Mouse (Mus musculus) thymus, postnatal 36 days (tissue): ENCODE measurements around the gene Kif2c.

Experiments used
- DNase-seq, 2 experiments: peaks; one replicate each; pipeline ENCODE4 v3.0.0; 2022; ENCODE audit warnings: mixed read lengths in 2 of 2

Gene Kif2c

DNA sequence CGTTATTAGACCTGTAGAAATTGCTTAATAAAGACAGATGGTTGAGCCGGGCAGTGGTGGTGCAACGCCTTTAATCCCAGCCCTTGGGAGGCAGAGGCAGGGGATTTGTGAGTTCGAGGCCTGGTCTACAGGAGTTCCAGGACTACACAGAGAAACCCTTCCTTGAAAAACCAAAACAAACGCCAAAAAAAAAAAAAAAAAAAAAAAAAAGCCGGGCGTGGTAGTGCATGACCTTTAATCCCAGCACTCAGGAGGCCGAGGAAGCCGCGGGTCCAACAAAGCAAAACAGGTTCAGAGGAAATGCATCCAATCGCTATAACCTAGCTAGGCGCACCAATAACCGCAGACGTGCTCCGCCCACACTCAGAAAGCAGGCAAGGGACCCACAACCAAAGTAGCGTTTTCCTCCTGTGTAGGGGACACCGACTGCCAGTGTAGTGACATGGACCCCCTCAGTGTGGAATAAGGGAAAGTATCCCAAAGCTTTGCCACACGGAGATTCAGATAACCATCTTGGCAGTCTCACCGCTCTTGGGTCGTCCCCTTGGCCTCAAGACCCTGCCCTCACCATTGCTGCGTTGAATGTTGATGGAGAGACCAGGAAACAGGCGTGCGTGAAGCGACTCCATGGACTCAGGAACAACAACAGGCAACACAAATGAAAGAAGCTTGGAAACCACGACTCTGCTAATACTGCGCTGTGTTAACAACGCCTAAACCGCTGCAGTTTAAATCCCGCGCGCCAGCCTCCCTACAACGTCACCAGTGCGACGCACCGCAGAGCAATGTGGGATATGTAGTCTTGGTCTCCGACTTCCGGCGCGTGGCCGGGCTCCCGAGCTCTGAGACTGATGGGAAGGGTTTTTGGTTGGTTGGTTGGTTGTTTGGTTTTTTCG, at the start of gene Kif2c:
Gene Kif2c (minus strand): TSS at position 777 of the 896 bp plus-strand sequence.
- peak; percentile 89 for DNase-seq

DNA sequence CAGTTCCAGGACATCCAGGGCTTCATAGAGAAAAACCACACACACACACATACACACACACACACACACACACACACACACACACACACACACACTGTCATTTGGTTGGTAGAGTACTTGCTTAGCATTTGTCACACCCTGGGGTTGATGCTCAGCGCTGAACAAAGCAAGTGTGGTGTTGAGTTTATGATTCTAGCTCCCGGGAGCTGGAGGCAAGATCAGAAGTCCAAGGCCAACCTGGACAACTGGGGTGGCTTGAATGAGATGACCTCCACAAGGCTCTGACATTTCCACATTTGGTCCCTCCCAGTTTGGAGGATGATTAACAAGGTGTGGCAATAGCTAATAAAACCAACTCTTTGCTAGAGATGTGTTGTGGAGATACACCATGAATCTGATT, 48.8 kb upstream of the Kif2c start:
- DNase-seq, result no peak

DNA sequence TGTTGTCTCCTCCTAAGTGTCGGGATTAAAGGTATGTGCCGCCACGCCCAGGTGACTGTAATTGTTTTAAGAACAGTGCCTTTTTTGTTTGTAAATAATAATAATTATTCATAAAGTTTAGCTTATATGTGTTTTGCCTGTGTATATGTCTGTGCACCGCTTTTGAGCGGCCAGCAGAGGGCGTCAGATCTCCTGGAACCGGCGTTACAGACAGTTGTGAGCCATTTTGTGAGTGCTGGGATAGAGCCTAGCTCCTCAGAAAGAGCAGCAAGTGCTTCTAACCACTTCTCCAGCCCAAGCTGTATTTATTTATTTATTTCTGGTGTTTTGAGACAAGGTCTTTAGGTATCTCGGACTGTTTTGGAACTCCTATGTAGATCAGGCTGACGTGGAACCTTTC, 47.9 kb upstream of the Kif2c start:
- no peak for DNase-seq

DNA sequence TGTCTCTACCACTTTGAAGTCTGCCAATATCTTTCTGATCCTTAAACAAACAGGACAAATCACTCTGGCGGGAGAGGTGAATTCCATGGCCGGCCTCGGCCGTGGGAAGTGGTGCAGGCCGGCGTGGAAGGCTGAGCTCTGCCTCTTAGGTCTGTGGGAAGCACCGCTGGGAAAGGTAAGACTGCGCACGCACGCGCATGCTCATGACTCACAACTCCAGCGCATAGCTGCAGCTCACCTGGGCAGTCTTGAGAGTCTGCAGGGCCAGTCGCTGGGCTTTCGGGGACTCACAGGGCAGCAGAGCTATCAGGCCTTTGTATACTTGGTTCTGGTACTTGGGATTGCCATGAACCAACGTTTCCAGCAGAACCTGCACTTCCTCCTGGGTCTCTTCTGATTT, 47.2 kb upstream of the Kif2c start:
- DNase-seq, result no peak

DNA sequence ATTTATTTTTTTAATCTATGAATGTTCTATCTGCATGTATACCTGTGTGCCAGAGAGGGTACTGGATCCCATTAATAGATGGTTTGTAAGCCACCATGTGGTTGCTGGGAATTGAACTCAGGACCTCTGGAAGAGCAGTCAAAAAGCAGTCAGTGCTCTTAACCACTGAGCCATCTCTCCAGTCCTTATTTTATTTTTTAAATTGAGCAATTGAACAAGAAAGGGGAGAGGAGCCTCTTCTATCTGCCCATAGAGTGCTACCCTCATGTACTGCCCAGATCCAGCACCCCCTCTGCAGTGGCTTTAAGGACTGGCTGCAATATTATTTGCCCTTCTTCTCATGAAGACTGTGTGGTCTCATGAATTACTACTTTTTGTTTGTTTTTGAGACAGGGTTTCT, 42.8 kb upstream of the Kif2c start:
- no peak for DNase-seq

DNA sequence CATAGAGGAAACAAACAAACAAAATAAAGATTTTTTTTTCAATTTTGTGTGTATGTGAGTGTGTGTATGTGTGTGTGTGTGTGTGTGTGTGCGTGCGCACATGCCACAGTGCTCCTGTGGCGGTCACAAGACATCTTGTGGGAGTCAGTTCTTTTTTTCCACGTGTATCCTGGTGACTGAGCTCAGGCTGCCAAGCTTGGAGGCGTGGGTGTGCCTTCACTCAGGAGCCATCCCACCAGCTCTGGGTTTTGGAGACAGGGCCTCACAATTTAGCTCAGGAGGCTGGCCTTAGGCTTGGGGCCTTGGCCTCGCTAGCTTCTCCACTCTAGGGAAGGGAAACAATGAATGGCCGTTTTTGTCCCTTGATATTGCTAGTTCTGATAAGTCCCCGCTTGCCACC, 41.7 kb upstream of the Kif2c start:
- no peak for DNase-seq

DNA sequence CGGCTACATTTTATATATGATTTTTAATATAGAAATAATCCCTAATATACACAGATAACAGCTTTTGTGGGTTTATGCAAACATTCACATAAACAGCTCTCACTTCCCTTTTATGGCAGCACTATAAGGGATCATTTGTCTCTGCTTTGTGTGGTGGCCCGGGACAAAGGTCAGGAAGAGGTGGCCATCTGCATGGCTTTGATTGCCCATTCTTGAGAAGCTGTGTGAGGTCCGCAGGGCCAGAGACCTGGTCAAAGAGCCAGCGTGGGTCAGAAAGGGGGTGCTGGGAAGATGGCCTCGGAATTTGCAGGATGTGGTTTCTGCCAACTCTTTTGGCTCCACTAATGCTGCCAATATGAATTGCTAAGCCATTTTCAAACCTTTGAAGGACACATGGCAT, 40.6 kb upstream of the Kif2c start:
- no peak for DNase-seq

DNA sequence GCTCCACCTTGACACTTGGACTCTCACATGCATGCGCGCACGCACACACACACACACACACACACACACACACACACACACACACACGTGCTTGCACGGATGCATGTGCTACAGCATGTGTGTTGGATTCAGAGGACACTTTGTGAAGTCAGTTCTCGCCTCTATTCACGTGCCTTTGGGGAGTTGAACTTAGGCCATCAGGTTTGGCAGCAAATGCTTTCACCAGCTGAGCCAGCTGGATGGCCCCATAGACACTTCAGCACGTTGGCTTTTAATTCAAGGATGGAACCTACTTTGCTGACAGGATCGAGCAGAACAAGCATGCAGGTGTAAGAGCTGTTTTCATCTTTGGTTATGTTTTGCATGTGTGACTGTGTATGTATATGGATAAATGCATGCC, 39.4 kb upstream of the Kif2c start:
- DNase-seq, result no peak

DNA sequence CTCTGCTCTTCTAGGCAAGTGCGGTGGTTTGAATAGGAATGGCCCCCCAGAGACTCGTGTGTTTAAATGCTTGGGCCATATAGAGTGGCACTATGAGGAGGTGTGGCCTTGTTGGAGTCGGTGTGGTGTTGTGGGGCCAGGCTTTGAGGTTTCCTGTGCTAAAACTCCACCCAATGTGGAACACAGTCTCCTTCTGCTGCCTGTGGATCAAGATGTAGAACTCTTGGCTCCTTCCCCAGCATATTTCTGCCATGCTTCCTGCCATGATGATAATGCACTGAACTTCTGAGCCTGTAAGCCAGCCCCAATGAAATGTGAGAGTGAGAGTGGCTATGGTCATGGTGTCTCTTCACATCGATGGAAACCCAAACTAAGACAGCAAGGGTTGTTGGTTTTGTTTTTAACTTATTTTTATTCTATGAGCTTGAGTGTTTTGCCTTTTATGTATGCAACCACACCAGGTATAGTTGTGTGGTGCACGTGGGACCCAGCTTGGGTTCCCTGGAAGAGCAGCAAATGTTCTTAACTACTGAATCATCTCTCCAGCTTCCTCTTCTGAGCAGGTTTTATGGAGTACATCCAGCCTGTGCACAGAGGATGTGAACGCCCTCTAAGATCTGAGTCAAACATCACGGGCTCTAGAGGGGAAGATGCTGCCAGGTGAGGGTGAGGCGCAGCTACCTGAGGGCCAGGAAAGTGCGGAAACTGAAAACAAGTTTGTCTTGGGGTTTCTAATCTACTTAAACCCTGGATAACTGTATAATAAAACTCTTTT, 38.5 kb upstream of the Kif2c start:
- no peak for DNase-seq

DNA sequence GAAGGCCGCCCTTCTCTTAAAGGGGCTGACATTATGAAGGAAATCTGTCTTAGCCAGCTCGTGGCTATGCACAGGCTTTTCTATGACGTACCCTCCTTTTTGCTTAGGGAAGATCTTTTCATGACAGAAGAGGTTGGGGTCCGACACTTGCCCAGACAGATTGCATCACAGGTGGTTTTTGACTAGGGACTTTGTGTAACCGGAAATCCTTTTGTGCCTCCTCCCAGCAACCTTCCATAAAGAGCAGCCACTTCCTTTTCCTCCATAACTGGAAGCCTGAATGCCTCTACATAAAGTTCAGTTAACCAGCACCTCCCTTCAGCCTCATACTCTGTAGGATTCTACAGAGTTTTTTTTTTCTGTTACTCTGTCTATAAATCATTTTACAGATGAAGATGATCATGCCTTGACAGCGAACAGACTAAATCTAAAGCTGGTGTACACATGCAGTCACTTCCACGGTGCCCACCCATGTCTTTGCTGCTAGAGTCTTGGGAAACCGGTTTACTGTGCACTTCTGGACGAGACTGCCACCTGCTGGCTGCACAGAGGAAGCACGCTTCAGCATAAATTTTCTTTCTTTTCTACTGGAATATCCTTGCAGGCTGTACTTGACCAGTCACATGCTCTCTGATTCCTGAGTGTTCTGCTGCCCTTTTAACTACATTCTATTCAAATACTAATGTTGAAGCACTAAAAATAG, 36.2 kb upstream of the Kif2c start:
- DNase-seq, result peak; percentile 37 to 57

DNA sequence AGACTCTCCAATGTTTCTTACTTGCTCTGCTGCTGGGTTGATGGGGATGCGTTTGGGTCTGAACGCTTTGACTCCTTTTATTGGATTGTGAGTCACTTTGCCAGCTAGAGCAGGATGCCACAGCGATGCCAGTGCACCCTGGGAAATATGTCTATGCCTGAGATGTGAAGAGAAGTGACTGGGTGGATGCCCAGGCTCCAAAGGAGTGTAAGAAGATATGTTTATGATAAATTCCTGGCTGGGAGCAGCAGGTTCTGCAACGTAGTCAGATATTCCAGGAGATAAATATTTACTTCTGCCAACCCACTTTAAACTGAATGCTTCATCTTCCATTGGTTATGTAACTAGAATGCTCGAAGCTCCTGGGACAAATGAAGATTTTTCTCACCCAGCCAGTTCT, 34.6 kb upstream of the Kif2c start:
- no peak for DNase-seq

DNA sequence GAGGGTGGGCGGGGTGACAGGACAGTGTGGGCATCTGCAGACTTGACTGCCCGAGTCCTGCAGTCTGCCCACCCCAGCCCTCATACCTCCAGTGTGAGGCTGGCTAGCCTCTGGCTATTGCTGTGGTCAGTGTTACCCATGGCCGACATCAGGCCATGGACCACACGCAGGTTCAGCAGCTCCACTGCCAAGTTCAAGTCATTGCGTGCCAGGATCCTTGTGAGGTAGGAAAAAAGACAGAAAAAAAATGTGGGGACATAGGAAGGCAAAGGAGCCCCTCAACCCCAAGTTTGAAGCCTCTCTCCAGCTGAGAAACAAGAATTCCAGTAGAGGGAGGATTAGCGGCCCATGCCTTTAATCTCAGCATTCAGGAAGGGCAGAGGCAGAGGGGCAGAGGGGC, 31.8 kb upstream of the Kif2c start:
- no peak for DNase-seq

DNA sequence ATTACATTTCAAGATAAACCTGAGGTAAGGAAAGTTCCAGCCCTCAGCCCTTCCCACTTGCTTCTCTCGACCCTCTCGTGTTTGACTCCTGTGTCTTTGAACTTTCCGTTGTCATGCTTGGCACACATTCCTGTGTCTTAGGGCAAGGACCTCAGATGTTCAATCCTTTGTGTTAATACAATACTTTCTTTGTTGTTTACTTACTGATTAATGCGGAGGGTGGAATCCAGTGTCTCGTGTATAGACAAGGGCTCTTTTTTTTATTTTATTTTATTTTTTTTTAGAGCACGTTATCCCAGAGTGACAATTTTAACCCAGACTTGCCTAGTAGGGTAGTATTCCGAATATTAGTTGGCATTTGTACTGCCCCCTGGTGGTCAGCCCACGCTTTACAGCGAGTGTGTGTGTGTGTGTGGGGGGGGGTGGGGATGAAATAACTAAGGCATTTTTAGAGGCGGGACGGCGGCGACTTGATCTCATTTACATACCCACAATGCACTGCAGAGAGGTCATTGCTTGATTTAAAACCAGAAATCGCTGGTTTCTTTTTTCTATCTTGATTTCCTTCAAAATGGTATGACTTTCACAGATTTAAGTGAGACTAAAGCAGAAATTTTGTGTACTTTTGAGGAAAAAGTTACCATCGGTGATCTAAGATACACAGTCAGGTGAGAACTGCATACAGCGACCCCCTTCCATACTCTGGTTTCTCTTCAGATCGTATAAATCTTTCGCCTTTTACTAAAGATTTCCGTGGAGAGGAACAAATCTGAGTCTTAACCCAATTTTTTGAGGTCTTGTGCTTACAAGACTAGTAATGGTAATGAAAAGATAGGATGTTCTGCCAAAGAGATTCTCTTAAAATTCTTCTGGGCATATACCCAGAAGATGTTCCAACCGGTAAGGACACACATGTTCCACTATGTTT, 28.0 kb upstream of the Kif2c start:
- peak; percentile 81 to 83 for DNase-seq

DNA sequence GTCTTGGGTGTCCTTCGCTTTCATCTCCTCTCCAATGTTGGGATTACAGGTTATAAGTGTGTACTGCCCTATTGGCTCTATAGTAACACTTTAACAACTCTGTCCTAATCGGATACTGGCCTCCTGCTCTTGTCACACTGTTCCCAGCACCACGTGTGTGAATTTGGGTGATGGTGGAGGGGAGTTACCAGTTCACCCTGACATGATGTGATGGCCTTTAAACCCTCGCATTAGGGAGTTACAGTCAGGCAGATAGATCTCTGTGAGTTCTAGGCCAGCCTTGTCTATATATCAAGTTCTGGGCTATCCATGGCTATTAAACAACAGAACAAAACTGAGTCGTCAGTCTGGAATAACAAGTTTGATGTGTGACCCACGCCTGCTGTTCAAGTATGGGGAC, 27.2 kb upstream of the Kif2c start:
- DNase-seq, result no peak

DNA sequence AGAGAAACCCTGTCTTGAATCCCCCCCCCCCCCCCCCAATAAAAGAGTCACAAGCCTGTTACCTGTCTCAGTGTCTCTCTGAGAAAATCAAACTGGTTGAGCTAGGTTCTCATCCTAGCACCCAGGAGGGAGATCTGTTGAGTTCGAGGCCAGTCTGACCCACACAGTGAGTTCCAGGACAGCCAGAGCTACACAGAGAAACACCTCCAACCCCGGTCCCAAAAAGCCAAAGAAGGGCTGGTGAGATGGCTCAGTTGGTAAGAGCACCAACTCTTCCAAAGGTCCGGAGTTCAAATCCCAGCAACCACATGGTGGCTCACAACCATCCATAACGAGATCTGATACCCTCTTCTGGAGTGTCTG, 20.5 kb upstream of the Kif2c start:
- DNase-seq, result no peak

DNA sequence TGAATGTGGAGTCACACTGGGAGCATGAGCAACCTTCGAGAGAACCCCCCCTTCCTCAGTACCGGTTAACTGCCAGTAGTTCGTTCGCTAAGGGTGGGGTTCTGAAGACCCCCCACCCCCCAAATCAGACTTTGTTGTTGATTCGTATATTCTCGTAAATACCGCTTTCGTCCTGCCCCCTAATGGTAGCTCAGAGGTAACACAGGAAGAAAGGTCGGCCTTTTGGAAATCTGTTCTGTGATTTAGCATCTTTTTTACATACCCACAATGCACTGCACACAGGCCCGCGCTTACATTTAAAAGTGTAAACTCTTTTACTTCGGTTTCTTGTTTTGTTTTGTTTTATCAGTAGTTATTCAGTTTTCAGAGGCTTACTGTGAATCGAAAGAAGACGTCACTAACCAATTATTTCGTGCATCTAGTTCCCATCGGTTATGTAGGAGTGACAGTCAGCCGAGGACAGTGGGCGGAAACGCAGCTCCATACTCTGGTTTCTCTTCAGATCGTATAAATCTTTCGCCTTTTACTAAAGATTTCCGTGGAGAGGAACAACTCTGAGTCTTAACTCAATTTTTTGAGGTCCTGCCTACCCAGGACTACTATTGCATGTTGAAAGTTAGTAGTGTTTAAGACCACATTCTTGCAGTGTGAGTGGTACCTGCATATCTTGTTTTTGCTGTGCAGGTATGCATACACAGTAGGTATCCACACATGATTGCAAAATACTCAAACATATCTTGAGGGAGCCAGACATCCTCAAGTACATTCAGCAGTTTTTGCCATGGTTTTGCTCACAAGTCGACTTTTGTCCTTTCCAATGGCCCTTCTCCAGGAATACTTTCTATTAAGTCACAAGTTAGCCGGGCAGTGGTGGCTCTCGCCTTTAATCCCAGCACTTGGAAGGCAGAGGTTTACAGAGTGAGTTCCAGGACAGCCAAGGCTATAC, 19.9 kb upstream of the Kif2c start:
- DNase-seq, result peak; percentile 24 to 27

DNA sequence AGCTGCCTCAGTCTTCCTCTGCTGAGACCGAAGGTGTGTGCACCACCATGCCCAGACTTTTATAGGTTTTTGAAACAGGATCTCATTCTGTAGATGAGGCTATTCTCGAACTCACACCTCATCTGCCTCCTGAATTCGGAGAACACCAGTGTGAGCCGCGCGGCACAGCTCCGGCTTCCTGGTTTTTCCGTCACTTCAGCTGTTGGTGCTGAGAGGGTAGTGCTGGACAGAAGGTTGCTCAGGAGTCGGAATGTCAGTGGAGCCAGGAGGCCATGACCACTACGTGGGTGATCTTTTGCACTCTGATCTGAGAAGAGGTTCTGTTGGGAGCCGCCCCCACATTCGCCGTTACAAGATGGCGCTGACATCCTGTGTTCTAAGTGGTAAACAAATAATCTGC, 9.4 kb upstream of the Kif2c start:
- DNase-seq, result no peak

DNA sequence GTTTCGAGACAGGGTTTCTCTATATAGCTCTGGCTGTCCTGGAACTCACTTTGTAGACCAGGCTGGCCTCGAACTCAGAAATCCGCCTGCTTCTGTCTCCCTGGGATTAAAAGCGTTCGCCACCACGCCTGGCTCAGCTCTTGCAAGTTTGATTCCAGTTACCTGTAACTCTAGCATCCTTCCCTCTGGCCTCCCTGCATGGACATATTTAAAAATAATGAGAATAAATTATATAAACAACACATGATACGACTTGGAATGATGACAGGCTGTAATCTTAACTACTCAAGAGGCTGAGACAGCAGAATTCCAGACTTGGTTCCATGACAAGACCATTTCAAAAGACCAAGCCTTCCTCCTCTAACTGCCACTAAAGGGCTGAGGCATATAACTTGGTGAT, 8.2 kb upstream of the Kif2c start:
- no peak for DNase-seq

DNA sequence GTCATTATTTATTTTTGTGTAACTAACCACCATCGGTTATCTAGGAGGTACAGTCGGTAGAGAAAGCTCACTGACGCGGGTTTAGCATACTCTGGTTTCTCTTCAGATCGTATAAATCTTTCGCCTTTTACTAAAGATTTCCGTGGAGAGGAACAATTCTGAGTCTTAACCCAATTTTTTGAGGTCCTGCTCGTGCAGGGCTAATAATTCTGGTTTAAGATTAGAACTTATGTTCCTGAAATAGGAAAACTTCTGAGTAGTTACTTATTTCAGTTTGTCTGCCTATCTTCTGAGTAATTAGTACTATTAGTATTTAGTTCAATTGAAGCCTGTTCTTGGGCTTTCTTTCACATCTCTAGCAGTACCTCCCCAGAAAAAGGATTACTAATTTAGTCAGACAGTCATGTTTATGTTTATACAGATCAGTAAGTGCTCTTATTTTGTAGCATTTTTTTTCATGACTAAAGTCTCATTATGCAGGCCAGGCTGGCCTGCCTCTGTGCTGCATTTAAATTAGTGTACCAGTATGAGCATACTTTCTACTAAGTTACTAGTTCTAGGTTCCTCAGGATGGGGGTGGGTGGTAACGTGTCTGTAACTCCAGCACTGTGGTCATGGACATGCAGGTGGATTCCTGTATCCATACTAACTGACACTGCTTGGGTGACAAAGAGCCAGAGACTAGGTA, 7.6 kb upstream of the Kif2c start:
- DNase-seq, result peak in 1 of 2 experiments; percentile 6

DNA sequence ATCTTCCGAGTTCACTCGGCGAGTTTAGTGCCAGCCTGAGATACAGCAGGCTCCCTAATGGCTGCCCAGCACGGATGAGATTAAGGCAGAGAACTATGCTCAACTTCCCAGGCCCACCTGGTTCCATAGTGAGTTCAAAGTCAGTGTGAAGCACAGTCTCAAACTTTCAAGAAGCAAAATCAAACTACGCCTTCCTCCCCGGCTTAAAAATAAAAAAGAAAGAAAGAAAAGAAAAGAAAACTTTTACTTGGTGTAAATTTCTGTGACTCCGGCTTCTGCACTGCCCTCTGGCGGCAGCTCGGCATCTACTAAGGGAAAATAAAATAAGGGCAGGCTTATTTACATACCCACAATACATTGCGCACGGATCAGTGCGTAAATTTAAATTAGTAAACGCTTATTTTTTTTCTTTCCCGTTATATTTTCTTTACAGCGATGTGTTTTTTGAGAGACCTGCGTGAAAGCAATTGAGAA, 7.0 kb upstream of the Kif2c start:
- peak; percentile 81 to 82 for DNase-seq

DNA sequence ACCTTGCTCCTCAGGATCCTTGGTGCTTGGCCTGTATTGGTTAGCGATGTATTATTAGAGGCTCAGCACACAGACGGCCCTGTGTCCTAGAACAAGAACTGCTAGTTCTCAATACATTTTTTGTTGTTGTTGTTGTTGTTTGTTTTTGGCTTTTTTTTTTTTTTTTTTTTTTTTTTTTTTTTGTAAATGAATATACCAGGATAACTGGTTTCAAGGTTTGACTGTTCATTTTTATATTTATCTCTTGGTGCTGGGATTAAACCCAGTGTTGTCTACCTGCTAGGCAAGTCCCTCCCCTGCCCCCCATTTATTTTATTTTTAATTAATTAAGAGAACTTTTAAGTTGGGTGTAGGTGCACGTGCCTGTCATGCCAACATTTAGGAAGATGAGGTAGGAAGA, 6.5 kb upstream of the Kif2c start:
- no peak for DNase-seq
